Mouse (Mus musculus) thymus, adult 2 months (tissue): ENCODE results near the gene Hist1h2ac. TPM values are rescaled to one million over a fixed set of nuclear protein-coding genes. Genes with fewer than 3 reads are reported as not detected.

Experiments
- DNase-seq: peaks from one replicate; pipeline ENCODE4 v3.0.0; 2021
- H3K27ac ChIP-seq: fragments of 200-500 bp; 2 replicates; pipeline ENCODE4 v1.5.1; 2012; ENCODE audit warnings: low read length, control low read depth; ENCODE audit not compliant: control insufficient read depth, insufficient read depth
- H3K27me3 ChIP-seq: fragments of 200-500 bp; 2 replicates; pipeline ENCODE4 v1.6.1; 2012; ENCODE audit warnings: mild to moderate bottlenecking, low read length, moderate library complexity, mixed read lengths; ENCODE audit not compliant: control insufficient read depth, insufficient read depth
- H3K36me3 ChIP-seq: fragments of 200-500 bp; 2 replicates; pipeline ENCODE4 v1.6.1; 2012; ENCODE audit warnings: mild to moderate bottlenecking, low read length, moderate library complexity; ENCODE audit not compliant: control insufficient read depth, insufficient read depth
- H3K4me1 ChIP-seq: fragments of 200-500 bp; replicated peaks from 2 replicates; pipeline ENCODE4 v1.6.1; 2012; ENCODE audit warnings: low read length; ENCODE audit not compliant: control insufficient read depth, insufficient read depth
- H3K4me3 ChIP-seq: fragments of 200-500 bp; 2 replicates; pipeline ENCODE4 v1.5.1; 2012; ENCODE audit warnings: mild to moderate bottlenecking, low read length, control low read depth, moderate library complexity; ENCODE audit not compliant: control insufficient read depth, insufficient read depth
- CTCF ChIP-seq: fragments of 200-500 bp; IDR thresholded peaks from 2 replicates; pipeline ENCODE4 v1.5.1; 2012; ENCODE audit warnings: mild to moderate bottlenecking, control low read depth, low read length, moderate library complexity, borderline replicate concordance; ENCODE audit not compliant: control insufficient read depth, poor library complexity, insufficient read depth; ENCODE audit errors: extremely low read depth
- POLR2A ChIP-seq: fragments of 200-500 bp; IDR thresholded peaks from 2 replicates; pipeline ENCODE4 v1.6.1; 2012; ENCODE audit warnings: mild to moderate bottlenecking, low read length, control low read depth, moderate library complexity; ENCODE audit not compliant: control insufficient read depth, poor library complexity, insufficient read depth; ENCODE audit errors: extremely low read depth
- WGBS: fragments of 180-500 bp; shearing (Covaris S2); methylation state at CpG from one replicate; pipeline ENCODE4 v1.1.7; 2018; 5-methylcytosine and 5-hydroxymethylcytosine counted together
- polyA plus RNA-seq: library from polyadenylated mRNA; depleted of rRNA; stranded (reverse); fragments of >200 nt; gene quantifications from 2 replicates; pipeline ENCODE4 v1.2.3, GENCODE M21; 2012; rRNA removed

The Hist1h2ac gene
- polyA plus RNA-seq, 1 experiment, result 11.0 TPM

GRCm38 (mm10) chr13:23662536-23662935 lies 21.2 kb downstream of the Hist1h2ac start:
- TF ChIP-seq CTCF, result no peak
- TF ChIP-seq POLR2A, result no peak
- Histone ChIP-seq H3K27ac (no peak overlapping the region), H3K27me3 (no peaks in the 10 kb centered on the region), H3K36me3 (no peaks in the 10 kb centered on the region), H3K4me1 (no peaks in the 10 kb centered on the region), H3K4me3 (no peak overlapping the region)
- WGBS, result 68% methylated on average over 3 of the region's 3 CpGs
- no peak for DNase-seq

GRCm38 (mm10) chr13:23659636-23660366 lies 23.9 kb downstream of the Hist1h2ac start:
- TF ChIP-seq CTCF, result no peak
- TF ChIP-seq POLR2A, result no peak
- 75% methylated on average over 6 of the region's 6 CpGs for WGBS

More at GRCm38 (mm10) chr13:23659636-23660366, 23.9 kb downstream of the Hist1h2ac start:
- H3K36me3 ChIP-seq, result no peaks in the 10 kb centered on the region
- H3K27me3 ChIP-seq, result no peaks in the 10 kb centered on the region
- no peak overlapping the region for H3K4me3 ChIP-seq
- no peaks in the 10 kb centered on the region for H3K4me1 ChIP-seq
- no peak for DNase-seq
- no peak overlapping the region for H3K27ac ChIP-seq

Other genes with a start within 250 kb of the Hist1h2ac start
- gene Btn1a1, start 218.0 kb downstream of the Hist1h2ac start, polyA plus RNA-seq, result 0.05 and 0.15 TPM in 2 replicates
- gene Btn2a2, start 195.1 kb downstream of the Hist1h2ac start, polyA plus RNA-seq, result 0.23 and 0.27 TPM in 2 replicates
- gene Hist1h4h, start 152.9 kb downstream of the Hist1h2ac start, polyA plus RNA-seq, result 150 and 182 TPM in 2 replicates
- 4,070 and 5,945 TPM in 2 replicates for gene Hist1h2af, start 150.0 kb downstream of the Hist1h2ac start, polyA plus RNA-seq
- 496 and 661 TPM in 2 replicates for gene Hist1h3g, start 148.5 kb downstream of the Hist1h2ac start, polyA plus RNA-seq
- gene Hist1h2bh, start 140.6 kb downstream of the Hist1h2ac start, polyA plus RNA-seq, result 37.8 and 51.2 TPM in 2 replicates
- gene Hist1h3f, start 139.9 kb downstream of the Hist1h2ac start, polyA plus RNA-seq, result 72.3 and 87.8 TPM in 2 replicates
- gene Hist1h4f, start 132.3 kb downstream of the Hist1h2ac start, polyA plus RNA-seq, result 208 and 221 TPM in 2 replicates
- gene Hist1h1d, start 130.7 kb downstream of the Hist1h2ac start, polyA plus RNA-seq, result 1.9 and 2.9 TPM in 2 replicates
- 245 and 339 TPM in 2 replicates for gene Hist1h3e, start 121.6 kb downstream of the Hist1h2ac start, polyA plus RNA-seq
- 174 and 210 TPM in 2 replicates for gene Hist1h2ae, start 112.7 kb downstream of the Hist1h2ac start, polyA plus RNA-seq
- gene Hist1h2bg, start 112.6 kb downstream of the Hist1h2ac start, polyA plus RNA-seq, result 523 and 578 TPM in 2 replicates
- 277 and 362 TPM in 2 replicates for gene Hist1h2bf, start 109.8 kb downstream of the Hist1h2ac start, polyA plus RNA-seq
- 76.8 and 109 TPM in 2 replicates for gene Hist1h2ad, start 109.6 kb downstream of the Hist1h2ac start, polyA plus RNA-seq
- gene Hist1h3d, start 108.2 kb downstream of the Hist1h2ac start, polyA plus RNA-seq, result 161 and 207 TPM in 2 replicates
- 115 and 120 TPM in 2 replicates for gene Hist1h4d, start 102.3 kb downstream of the Hist1h2ac start, polyA plus RNA-seq
- gene Hist1h2be, start 62.8 kb downstream of the Hist1h2ac start, polyA plus RNA-seq, result 14.4 and 19.9 TPM in 2 replicates
- gene Hist1h1e, start 61.4 kb downstream of the Hist1h2ac start, polyA plus RNA-seq, result 9.4 and 18.5 TPM in 2 replicates
- gene Hist1h2bc, start 251 bp upstream of the Hist1h2ac start, polyA plus RNA-seq, result 153 and 154 TPM in 2 replicates
- 0.11 TPM in 1 of 2 replicates, not detected in the other for gene Hist1h1t, start 11.9 kb upstream of the Hist1h2ac start, polyA plus RNA-seq
- 69.8 and 70.6 TPM in 2 replicates for gene Hist1h4c, start 14.5 kb upstream of the Hist1h2ac start, polyA plus RNA-seq
- gene Hfe, start 26.9 kb upstream of the Hist1h2ac start, polyA plus RNA-seq, result 9.8 and 13.5 TPM in 2 replicates
- gene Hist1h1c, start 54.9 kb upstream of the Hist1h2ac start, polyA plus RNA-seq, result 40.9 and 48.1 TPM in 2 replicates
- gene Hist1h3c, start 61.7 kb upstream of the Hist1h2ac start, polyA plus RNA-seq, result 377 and 602 TPM in 2 replicates
- 160 and 224 TPM in 2 replicates for gene Hist1h2bb, start 62.8 kb upstream of the Hist1h2ac start, polyA plus RNA-seq
- 258 and 455 TPM in 2 replicates for gene Hist1h2ab, start 67.2 kb upstream of the Hist1h2ac start, polyA plus RNA-seq
- 529 and 561 TPM in 2 replicates for gene Hist1h3b, start 68.3 kb upstream of the Hist1h2ac start, polyA plus RNA-seq
- gene Hist1h4b, start 73.1 kb upstream of the Hist1h2ac start, polyA plus RNA-seq, result 101 and 134 TPM in 2 replicates
- 295 and 320 TPM in 2 replicates for gene Hist1h4a, start 77.3 kb upstream of the Hist1h2ac start, polyA plus RNA-seq
- gene Hist1h3a, start 78.4 kb upstream of the Hist1h2ac start, polyA plus RNA-seq, result 348 and 451 TPM in 2 replicates
- 18.2 and 21.2 TPM in 2 replicates for gene Hist1h1a, start 79.7 kb upstream of the Hist1h2ac start, polyA plus RNA-seq
- not detected in 2 replicates for gene Trim38, start 86.0 kb upstream of the Hist1h2ac start, polyA plus RNA-seq
- 0.08 and 0.26 TPM in 2 replicates for gene Slc17a2, start 123.0 kb upstream of the Hist1h2ac start, polyA plus RNA-seq
- gene Slc17a3, start 155.5 kb upstream of the Hist1h2ac start, polyA plus RNA-seq, result 0.05 and 0.13 TPM in 2 replicates
- 0.11 and 0.13 TPM in 2 replicates for gene Slc17a1, start 183.8 kb upstream of the Hist1h2ac start, polyA plus RNA-seq
- 0.16 and 0.27 TPM in 2 replicates for gene Slc17a4, start 231.1 kb upstream of the Hist1h2ac start, polyA plus RNA-seq